Mouse (Mus musculus): Measurements from ENCODE around the gene D10Jhu81e. TPM values are rescaled to one million over a fixed set of nuclear protein-coding genes. Genes with fewer than 3 reads are reported as not detected.

The D10Jhu81e gene
- polyA plus RNA-seq, 1 experiment, result 105 TPM

DNA sequence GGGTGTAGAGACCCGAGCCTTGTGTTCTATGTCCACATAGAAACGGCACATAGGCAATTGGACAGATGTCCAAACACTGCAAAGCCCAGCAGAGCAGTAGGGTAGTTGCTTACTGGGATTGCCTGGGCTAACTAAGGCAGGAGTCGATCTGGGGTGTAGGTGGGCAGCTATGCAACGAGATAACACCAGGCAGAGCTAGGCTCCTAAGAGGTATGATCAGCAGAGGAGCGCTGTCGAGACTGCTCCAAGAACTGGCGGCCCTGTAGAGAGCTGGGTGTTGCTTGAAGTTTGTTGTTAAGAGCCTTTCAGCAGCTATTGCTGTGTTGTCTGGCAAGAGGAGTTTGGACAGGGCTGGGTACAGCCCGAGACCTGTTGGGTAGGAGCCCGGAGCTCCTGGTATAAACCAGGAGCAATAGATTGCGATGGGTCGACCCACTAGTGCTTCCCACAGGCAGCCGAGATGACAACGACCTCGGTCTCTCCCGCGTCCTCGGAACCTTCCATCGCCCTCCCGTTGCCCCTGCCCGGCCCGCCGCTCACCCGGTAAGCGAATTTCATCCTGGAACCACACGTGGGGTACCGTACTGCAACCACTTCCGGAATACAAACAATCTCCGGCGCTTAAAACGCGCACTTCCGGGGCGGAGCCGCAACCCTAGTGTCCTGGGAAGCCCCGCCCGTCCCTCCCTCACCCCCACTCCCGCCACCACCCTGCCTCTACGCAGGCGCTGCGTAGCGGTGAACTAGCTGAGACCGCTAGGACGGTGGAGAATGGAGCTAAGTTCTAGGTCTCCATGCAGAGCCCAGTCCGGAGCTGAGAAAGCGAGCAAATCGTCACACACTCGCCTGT, 15.2 kb upstream of the D10Jhu81e start, which contains the start of gene Pwp2:
TSS of gene Pwp2 (minus strand) at position 619 of the 850 bp plus-strand sequence.
- TF ChIP-seq CTCF (IDR thresholded peaks at IDR 0.05; ENCODE audit: insufficient read depth, low read length) (no peak), POLR2A (IDR thresholded peaks at IDR 0.05; ENCODE audit: borderline replicate concordance, extremely low read depth, low read depth, low read length) (peak; percentile 94; the same call in 1 of the 2 replicates)
- DNase-seq, result peak; percentile 86
- WGBS, result 1% methylated on average over 47 of the region's 47 CpGs
- Histone ChIP-seq H3K4me1 (ENCODE audit: control insufficient read depth, insufficient read depth, low read length) (peaks cover 6% of the 10 kb centered on the region; the same call in 1 of the 2 replicates), H3K4me3 (replicated peaks; ENCODE audit: extremely low read depth, low read depth, low read length) (peak within 1 kb of the TSS; percentile 86)

DNA sequence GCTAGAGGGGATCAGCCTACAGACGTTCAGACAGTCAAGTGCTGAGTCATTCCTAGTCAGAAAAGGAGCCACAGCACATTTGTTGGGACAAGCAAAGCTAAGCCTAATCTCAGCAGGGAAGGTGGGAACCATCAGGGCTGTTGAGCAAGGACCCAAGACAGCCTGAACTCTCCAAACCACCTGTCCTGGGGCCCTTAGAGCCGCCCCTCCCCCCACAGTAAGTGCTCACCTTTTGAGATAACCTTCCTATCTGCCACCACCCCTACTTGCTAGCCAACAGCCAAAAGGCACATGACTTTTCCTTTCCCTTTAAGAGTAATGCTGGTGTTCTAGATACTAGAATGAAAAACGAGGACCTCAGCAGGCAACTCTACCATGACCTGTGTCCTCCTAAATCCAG, 14.0 kb upstream of the D10Jhu81e start:
- Histone ChIP-seq H3K4me1 (ENCODE audit: control insufficient read depth, insufficient read depth, low read length) (peaks cover 6% of the 10 kb centered on the region; the same call in 1 of the 2 replicates), H3K4me3 (replicated peaks; ENCODE audit: extremely low read depth, low read depth, low read length) (no peak overlapping the region)
- no peak for DNase-seq
- WGBS, result 68% methylated on average over 3 of the region's 3 CpGs
- TF ChIP-seq POLR2A (IDR thresholded peaks at IDR 0.05; ENCODE audit: borderline replicate concordance, extremely low read depth, low read depth, low read length), result no peak
- TF ChIP-seq CTCF (IDR thresholded peaks at IDR 0.05; ENCODE audit: insufficient read depth, low read length), result no peak

DNA sequence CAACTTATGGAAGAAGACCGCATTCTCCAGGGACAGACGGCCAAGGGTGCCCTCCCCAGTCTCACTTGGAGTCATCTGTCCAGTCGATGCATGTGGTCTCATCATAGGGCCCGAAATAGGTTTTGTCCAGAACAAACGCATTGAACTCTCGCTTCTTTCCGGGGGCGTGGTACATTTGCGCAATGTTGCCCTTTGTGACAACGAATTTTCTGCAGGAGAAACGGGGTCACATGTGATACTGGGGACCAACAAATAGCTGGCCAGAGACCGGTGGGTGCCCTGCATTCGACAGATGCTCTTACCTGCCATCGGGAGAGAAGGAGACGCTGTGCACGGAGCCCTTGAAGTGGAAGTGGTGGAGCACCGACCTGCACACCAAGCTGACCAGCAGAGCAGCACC, 12.7 kb upstream of the D10Jhu81e start:
- DNase-seq, result no peak
- Histone ChIP-seq H3K4me3 (replicated peaks; ENCODE audit: extremely low read depth, low read depth, low read length) (no peak overlapping the region), H3K4me1 (ENCODE audit: control insufficient read depth, insufficient read depth, low read length) (peaks cover 6% of the 10 kb centered on the region; the same call in 1 of the 2 replicates)
- 91% methylated on average over 17 of the region's 17 CpGs for WGBS
- no peak for TF ChIP-seq POLR2A (IDR thresholded peaks at IDR 0.05; ENCODE audit: borderline replicate concordance, extremely low read depth, low read depth, low read length)
- TF ChIP-seq CTCF (IDR thresholded peaks at IDR 0.05; ENCODE audit: insufficient read depth, low read length), result no peak

DNA sequence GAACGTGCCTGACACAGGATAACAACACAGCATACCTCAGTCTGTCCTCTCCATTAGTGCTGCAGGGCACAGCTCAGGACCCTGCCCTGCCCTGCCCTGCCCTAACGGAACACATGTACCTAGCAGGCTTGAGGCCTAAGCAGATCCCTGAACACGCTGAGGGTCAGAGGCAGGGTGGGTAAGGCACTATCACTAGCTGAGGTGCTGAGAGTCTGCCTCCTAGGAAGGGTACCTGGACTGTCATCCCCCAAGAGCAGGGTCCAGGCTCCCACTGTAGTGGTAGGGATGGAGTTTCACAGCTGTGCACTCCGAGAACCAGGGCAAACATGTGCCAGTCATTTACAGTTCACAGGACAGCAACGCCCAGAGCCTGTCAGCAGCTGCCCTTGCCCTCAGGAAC, 4.9 kb upstream of the D10Jhu81e start:
- H3K4me3 ChIP-seq (replicated peaks; ENCODE audit: extremely low read depth, low read depth, low read length), result no peak overlapping the region
- no peak for DNase-seq
- TF ChIP-seq POLR2A (IDR thresholded peaks at IDR 0.05; ENCODE audit: borderline replicate concordance, extremely low read depth, low read depth, low read length) (no peak), CTCF (IDR thresholded peaks at IDR 0.05; ENCODE audit: insufficient read depth, low read length) (no peak)
- 92% methylated on average over 5 of the region's 5 CpGs for WGBS
- peaks cover 3% of the 10 kb centered on the region; the same call in 1 of the 2 replicates for H3K4me1 ChIP-seq (ENCODE audit: control insufficient read depth, insufficient read depth, low read length)

DNA sequence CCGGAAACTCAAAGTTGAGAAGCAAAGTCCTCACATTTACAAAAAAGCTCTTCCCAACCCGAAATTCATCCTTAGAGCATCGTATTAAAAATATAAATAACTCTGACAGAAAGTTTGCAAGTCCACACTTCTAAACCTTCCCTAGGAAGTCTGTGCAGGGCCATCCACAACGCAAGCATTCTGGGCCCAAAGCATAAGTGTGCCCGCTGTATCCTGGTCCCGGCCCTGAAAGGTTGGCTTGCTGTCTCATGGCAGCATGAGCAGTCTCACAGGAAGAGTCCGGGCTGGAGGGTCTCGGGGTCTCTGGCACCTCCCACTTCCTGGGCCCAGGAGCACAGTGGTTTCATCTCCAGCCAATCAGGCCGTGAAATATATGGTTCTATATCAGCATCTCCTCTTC, 2.0 kb upstream of the D10Jhu81e start:
- no peak for TF ChIP-seq POLR2A (IDR thresholded peaks at IDR 0.05; ENCODE audit: borderline replicate concordance, extremely low read depth, low read depth, low read length)
- TF ChIP-seq CTCF (IDR thresholded peaks at IDR 0.05; ENCODE audit: insufficient read depth, low read length), result no peak
- Histone ChIP-seq H3K4me3 (replicated peaks; ENCODE audit: extremely low read depth, low read depth, low read length) (no peak overlapping the region), H3K4me1 (ENCODE audit: control insufficient read depth, insufficient read depth, low read length) (peaks cover 3% of the 10 kb centered on the region; the same call in 1 of the 2 replicates)
- no peak for DNase-seq
- WGBS, result 89% methylated on average over 9 of the region's 9 CpGs

DNA sequence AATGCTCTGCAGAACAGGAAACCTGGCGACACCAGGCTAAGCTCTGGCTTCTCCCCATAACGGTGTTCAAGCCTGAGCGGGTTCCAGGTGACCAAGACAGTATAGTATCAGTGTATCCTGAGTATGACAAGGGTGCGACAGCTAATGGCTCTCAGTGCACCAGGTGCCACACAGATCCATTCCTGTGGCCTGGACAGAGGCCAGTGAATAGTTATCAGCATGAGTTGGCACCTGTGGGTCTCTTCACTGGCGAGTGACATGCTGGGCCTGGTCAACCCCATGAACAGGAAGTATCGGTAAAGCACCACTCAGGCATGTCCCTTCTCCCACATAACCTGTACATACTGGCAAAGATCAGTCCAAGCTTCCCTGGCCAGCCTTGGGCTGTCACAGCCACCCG, 1.5 kb upstream of the D10Jhu81e start:
- Histone ChIP-seq H3K4me3 (replicated peaks; ENCODE audit: extremely low read depth, low read depth, low read length) (no peak overlapping the region), H3K4me1 (ENCODE audit: control insufficient read depth, insufficient read depth, low read length) (peaks cover 3% of the 10 kb centered on the region; the same call in 1 of the 2 replicates)
- TF ChIP-seq CTCF (IDR thresholded peaks at IDR 0.05; ENCODE audit: insufficient read depth, low read length) (no peak), POLR2A (IDR thresholded peaks at IDR 0.05; ENCODE audit: borderline replicate concordance, extremely low read depth, low read depth, low read length) (no peak)
- no peak for DNase-seq
- 88% methylated on average over 7 of the region's 7 CpGs for WGBS

DNA sequence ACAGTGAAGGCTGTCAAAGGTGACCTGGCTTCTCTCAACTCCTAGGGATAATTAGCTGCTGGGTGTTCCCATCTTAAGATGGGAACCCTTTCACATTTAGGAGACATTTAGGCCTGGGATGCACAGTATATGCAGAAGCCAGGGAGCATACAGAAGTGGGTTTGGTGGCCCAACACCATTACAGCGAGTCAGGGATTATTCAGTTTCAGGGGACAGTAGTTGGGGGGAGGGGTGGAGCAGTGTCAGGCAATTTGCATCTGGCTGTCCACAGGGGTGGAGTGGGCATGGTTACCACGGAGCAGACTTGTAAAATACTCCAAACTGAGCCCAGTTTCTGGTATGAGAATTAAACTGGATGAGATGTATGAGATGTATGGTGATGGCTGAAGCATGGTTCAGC, 863 bp upstream of the D10Jhu81e start:
- TF ChIP-seq CTCF (IDR thresholded peaks at IDR 0.05; ENCODE audit: insufficient read depth, low read length), result no peak
- 62% methylated on average over 2 of the region's 2 CpGs for WGBS
- H3K4me1 ChIP-seq (ENCODE audit: control insufficient read depth, insufficient read depth, low read length), result peaks cover 3% of the 10 kb centered on the region; the same call in 1 of the 2 replicates
- DNase-seq, result no peak
- no peak overlapping the region for H3K4me3 ChIP-seq (replicated peaks; ENCODE audit: extremely low read depth, low read depth, low read length)

DNA sequence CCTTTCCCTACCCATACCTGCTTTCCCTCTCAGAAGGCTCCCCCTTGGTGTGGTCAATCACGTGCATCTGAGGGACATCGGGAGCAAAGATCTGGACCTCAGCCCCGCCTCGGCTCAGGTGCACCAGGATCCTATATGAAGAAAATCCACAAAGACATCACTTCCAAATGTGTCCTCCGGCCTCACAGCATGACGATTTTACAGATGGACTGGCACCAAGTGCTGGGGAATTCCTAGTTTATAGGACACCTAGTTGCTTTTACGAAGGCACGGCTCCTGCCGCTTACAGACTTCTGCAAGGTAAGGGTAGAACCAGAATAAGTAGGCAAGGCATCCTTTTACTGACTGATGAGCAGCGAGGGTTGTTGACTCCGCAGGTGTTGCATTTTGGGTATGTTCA, 790 bp downstream of the D10Jhu81e start:
- TF ChIP-seq CTCF (IDR thresholded peaks at IDR 0.05; ENCODE audit: insufficient read depth, low read length) (no peak), POLR2A (IDR thresholded peaks at IDR 0.05; ENCODE audit: borderline replicate concordance, extremely low read depth, low read depth, low read length) (no peak)
- peaks cover 3% of the 10 kb centered on the region; the same call in 1 of the 2 replicates for H3K4me1 ChIP-seq (ENCODE audit: control insufficient read depth, insufficient read depth, low read length)
- no peak for DNase-seq
- peak overlapping the region; percentile 74 for H3K4me3 ChIP-seq (replicated peaks; ENCODE audit: extremely low read depth, low read depth, low read length)
- 85% methylated on average over 11 of the region's 11 CpGs for WGBS

DNA sequence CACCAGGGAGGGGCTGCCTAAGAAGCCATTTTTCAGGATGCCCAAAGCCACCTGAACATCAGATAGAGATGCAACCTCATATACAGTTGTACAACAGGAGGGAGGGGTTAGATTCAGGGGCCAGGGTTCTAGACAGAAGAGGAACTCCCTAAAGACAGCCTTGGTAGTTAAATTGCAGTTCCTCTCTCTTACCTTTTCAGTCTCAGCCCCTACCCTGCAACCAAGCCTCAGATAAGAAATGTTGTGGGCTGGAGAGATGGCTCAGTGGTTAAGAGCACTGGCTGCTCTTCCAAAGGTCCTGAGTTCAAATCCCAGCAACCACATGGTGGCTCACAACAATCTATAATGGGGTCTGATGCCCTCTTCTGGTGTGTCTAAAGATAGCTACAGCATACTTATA, 1.8 kb downstream of the D10Jhu81e start:
- no peak overlapping the region for H3K4me3 ChIP-seq (replicated peaks; ENCODE audit: extremely low read depth, low read depth, low read length)
- H3K4me1 ChIP-seq (ENCODE audit: control insufficient read depth, insufficient read depth, low read length), result peaks cover 3% of the 10 kb centered on the region; the same call in 1 of the 2 replicates
- TF ChIP-seq POLR2A (IDR thresholded peaks at IDR 0.05; ENCODE audit: borderline replicate concordance, extremely low read depth, low read depth, low read length) (no peak), CTCF (IDR thresholded peaks at IDR 0.05; ENCODE audit: insufficient read depth, low read length) (no peak)
- no peak for DNase-seq

DNA sequence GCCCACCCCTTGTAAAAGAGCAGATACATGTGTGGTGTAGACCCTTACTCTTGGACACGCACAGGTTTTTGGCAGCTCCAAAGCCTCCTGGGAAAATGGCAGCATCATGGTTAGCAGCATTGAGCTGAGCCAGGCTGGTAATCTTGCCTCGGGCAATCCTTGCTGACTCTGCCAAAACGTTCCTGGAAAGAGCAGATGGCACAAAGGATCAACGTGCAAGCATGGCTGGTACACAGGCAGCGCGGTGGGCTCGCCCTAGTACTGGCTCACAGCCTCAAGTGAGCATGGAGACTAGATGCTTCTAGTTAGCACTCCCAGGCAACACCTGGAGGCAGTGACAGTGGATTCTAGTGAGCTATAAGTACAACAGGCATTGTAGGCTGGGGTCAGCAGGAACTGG, 2.2 kb downstream of the D10Jhu81e start:
- TF ChIP-seq POLR2A (IDR thresholded peaks at IDR 0.05; ENCODE audit: borderline replicate concordance, extremely low read depth, low read depth, low read length) (no peak), CTCF (IDR thresholded peaks at IDR 0.05; ENCODE audit: insufficient read depth, low read length) (no peak)
- H3K4me3 ChIP-seq (replicated peaks; ENCODE audit: extremely low read depth, low read depth, low read length), result no peak overlapping the region
- no peak for DNase-seq
- 91% methylated on average over 7 of the region's 7 CpGs for WGBS
- H3K4me1 ChIP-seq (ENCODE audit: control insufficient read depth, insufficient read depth, low read length), result peaks cover 3% of the 10 kb centered on the region; the same call in 1 of the 2 replicates
